Mouse (Mus musculus) c-Kit-negative CD71-positive TER-119-positive erythroid progenitor cells, embryonic 14.5 days (primary cell): ENCODE measurements around the gene Hirip3.

Experiments used
- DNase-seq: peaks from one replicate; pipeline ENCODE4 v3.0.0-alpha.2; 2013; ENCODE audit warnings: low read depth, low spot score

Gene Hirip3

DNA sequence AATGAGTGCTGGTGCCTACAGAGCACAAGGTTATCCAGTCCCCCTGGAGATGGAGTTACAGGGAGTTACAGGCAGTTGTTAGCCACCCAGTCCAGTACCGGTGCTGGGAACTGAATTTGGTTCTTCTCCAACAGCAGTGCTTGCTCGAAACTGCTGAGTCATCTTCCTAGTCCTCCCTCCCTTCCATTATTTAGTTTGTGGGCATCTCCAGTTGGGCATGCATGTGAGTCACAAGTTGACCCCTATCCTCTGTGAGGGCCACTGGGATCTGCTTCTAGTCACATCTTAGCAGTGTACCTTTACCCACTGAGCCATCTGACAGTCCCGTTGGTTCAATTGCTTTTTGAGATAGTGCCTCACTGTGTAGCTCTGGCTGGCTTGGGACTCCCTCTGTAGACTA lies 43.8 kb downstream of the Hirip3 start:
- DNase-seq = no peak

DNA sequence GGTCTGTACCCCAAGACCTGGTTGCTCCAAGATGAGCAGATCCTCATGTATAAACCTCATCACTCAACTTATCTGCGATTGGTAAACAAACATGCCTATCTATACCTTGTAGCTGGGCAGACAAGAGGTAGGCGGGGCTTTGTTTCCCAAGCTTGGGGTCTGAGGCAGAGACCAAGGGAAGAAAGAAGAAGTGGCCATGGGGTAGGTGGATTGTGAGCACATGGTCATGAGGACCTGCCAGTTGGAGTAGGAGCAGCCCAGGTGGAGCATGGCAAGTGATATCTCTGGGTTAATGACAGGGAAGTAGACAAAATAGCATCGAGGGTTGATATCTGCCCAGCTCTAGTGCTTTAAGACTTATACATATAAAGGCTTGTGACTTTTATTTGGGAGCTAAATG lies 53.1 kb downstream of the Hirip3 start:
- no peak for DNase-seq
